Mouse (Mus musculus) CH12.LX (cell line): ENCODE data around the gene Bbs1.

Experiments
- CHD1 ChIP-seq: IDR thresholded peaks from 2 replicates; pipeline ENCODE4 v1.6.1; 2012; ENCODE audit warnings: low read depth, low read length, improper control_type of control experiment, inconsistent platforms
- CTCF ChIP-seq, 2 experiments: IDR thresholded peaks in 1 of 2; conservative IDR thresholded peaks in 1 of 2; 2 replicates each; pipeline ENCODE4 v1.5.1; 2011 to 2012; ENCODE audit warnings: low read depth in 2 of 2, low read length in 2 of 2, improper control_type of control experiment in 1 of 2, inconsistent platforms in 1 of 2, mild to moderate bottlenecking in 1 of 2, moderate library complexity in 1 of 2
- EP300 ChIP-seq: IDR thresholded peaks from 2 replicates; pipeline ENCODE4 v1.6.1; 2011; ENCODE audit warnings: low read length, improper control_type of control experiment
- JUND ChIP-seq: conservative IDR thresholded peaks from 2 replicates; pipeline ENCODE4 v1.6.1; 2011; ENCODE audit warnings: low read depth, low read length, improper control_type of control experiment
- TCF12 ChIP-seq: IDR thresholded peaks from 2 replicates; pipeline ENCODE4 v1.6.1; 2014; ENCODE audit warnings: low read depth, mild to moderate bottlenecking, inconsistent platforms, low read length, improper control_type of control experiment
- ZC3H11A ChIP-seq: IDR thresholded peaks from 2 replicates; pipeline ENCODE4 v1.6.1; 2012; ENCODE audit warnings: low read depth, mild to moderate bottlenecking, inconsistent platforms, low read length, improper control_type of control experiment

DNA sequence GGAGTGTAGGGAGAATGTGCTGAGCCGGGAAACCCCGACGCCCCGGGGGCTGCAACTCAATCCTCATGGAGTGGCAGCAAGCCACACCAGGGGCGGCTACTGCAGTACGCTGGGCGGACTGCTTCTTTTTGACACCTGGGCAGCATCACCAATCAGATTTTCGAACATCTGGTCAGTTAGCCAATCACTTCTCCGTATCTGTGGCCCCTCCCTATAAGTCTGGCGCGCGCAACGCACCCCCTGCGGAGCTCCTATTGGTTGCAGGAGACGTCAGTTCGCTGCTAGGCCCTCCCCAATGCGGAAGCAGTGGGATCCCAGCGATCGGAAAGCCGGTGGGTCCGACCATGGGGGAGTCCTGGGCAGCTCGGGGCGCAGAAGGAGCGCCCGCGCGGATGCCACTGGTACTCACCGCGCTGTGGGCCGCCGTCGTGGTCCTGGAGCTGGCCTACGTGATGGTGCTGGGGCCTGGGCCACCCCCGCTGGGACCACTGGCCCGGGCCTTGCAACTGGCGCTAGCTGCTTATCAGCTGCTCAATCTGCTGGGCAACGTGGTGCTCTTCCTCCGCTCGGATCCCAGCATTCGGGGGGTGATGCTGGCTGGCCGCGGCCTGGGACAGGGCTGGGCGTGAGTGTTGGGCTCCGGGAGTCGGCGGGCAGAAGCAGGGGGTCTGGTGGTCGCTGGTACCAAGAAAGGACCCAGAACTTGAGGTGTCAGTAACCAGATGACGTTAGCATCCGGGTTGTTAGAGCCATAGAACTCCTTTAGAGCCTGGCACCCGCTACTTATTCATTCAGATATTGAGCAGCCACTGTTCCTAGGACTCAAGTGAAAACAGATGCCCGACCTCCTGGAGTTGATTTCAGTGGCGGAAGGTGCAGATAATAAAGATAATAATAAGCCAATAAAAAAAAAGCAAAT lies 27.8 kb downstream of the Bbs1 start, which contains the start of gene Zdhhc24:
- TF ChIP-seq EP300 (no peak), JUND (no peak), CHD1 (no peak), TCF12 (no peak), ZC3H11A (no peak), CTCF (conservative IDR thresholded peaks at IDR 0.05 in 1 of 2, IDR thresholded peaks at IDR 0.05 in 1 of 2; ENCODE audit: low read depth in 2 of 2, low read length in 2 of 2) (no peak)
